In the genomic region with DNA sequence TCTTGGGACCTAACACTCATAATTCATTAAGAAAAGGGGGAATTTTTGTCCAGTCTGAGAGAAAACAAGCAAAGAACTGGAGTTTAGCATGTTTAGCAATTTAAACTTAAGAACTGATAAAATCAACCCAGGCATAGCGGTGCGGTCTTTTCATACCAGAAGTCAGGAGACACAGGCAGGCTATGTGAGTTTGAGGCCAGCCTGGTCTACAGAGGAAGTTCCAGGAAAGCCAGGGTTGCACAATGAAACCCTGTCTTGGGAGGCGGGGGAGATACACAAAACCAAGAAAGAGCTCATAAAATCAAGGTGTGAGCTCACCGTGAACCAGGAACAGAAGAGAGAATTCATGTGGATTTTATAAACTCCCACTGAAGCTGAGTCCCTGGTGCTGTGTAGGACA, we compare ENCODE assay signal across 24 mouse cellular contexts.
"Had no signal": no experiment of that assay in that cellular context is flagged by ENCODE, and none has a peak within 500 bp of the region (broad histone marks: within the 10 kb centered on the region; RNA-seq: fewer than 3 reads in every experiment).

No protein-coding gene starts in this region.

- DNase-seq: gastrocnemius, postnatal 25 days; heart, adult 11 months; heart, adult 2 months; heart, postnatal 14 days; heart, postnatal 36 days; kidney, adult 11 months; kidney, adult 2 months; kidney, adult 9 months; kidney, postnatal 14 days; kidney, postnatal 36 days; layer of hippocampus, adult 9-11 months; layer of hippocampus, postnatal 36 days; left cerebral cortex, postnatal 4 days had no signal

- H3K4me3 ChIP-seq: heart, adult 2 months; heart, embryonic 13.5 days; heart, embryonic 15.5 days; hindbrain, embryonic 13.5 days; hindbrain, embryonic 15.5 days; kidney, embryonic 15.5 days; limb, embryonic 13.5 days; limb, embryonic 15.5 days; liver, embryonic 12.5 days had no signal

- H3K27ac ChIP-seq: heart, adult 2 months; heart, embryonic 13.5 days; heart, embryonic 15.5 days; hindbrain, embryonic 13.5 days; hindbrain, embryonic 15.5 days; hindbrain, postnatal 0 days; kidney, embryonic 15.5 days; kidney, postnatal 0 days; limb, embryonic 13.5 days; limb, embryonic 15.5 days; liver, embryonic 12.5 days; liver, embryonic 14.5 days had no signal

- H3K36me3 ChIP-seq: heart, embryonic 13.5 days; heart, embryonic 15.5 days; hindbrain, embryonic 13.5 days; hindbrain, embryonic 15.5 days; kidney, embryonic 15.5 days; limb, embryonic 13.5 days; limb, embryonic 15.5 days; liver, embryonic 12.5 days had no signal

- H3K9me3 ChIP-seq: heart, embryonic 13.5 days; heart, embryonic 15.5 days; hindbrain, embryonic 13.5 days; hindbrain, embryonic 15.5 days; kidney, embryonic 15.5 days; limb, embryonic 13.5 days; limb, embryonic 15.5 days; liver, embryonic 12.5 days had no signal

- H3K9ac ChIP-seq: heart, embryonic 13.5 days; heart, embryonic 15.5 days; hindbrain, embryonic 13.5 days; hindbrain, embryonic 15.5 days; kidney, embryonic 15.5 days; limb, embryonic 13.5 days; limb, embryonic 15.5 days; liver, embryonic 12.5 days; liver, embryonic 14.5 days had no signal

- H3K27me3 ChIP-seq: heart, embryonic 13.5 days; heart, embryonic 15.5 days; hindbrain, embryonic 13.5 days; hindbrain, embryonic 15.5 days; limb, embryonic 13.5 days; limb, embryonic 15.5 days had no signal
